Mouse (Mus musculus): ENCODE results near the gene Txnl4b. TPM values are rescaled to one million over a fixed set of nuclear protein-coding genes. Genes with fewer than 3 reads are reported as not detected.

Txnl4b gene
- polyA plus RNA-seq, 1 experiment from 2014 or later = 28.9 TPM

GRCm38 (mm10) chr8:109585652-109586051 lies 20.0 kb downstream of the Txnl4b start:
- H3K4me1 ChIP-seq (ENCODE audit: control insufficient read depth, insufficient read depth, low read length) = no peaks in the 10 kb centered on the region
- no peak overlapping the region for H3K4me3 ChIP-seq (ENCODE audit: low read depth, low read length)
- no peaks in the 10 kb centered on the region for H3K36me3 ChIP-seq (replicated peaks; ENCODE audit: control insufficient read depth, insufficient read depth, low read depth, low read length)
- H3K9ac ChIP-seq (replicated peaks; ENCODE audit: low read length) = no peak overlapping the region
- H3K4me2 ChIP-seq (ENCODE audit: low read depth, low read length) = no peak overlapping the region
- no peak for DNase-seq (ENCODE audit: low spot score)
- no peaks in the 10 kb centered on the region for H3K9me3 ChIP-seq (replicated peaks; ENCODE audit: control insufficient read depth, low read length)
- ATAC-seq (replicated peaks; ENCODE audit: insufficient number of reproducible peaks, low FRiP score, low TSS enrichment, low read depth) = no peak
- no peaks in the 10 kb centered on the region for H3K27me3 ChIP-seq (ENCODE audit: control insufficient read depth, insufficient read depth, low read length)
- no peak overlapping the region for H3K27ac ChIP-seq (replicated peaks; ENCODE audit: low read depth, low read length)

GRCm38 (mm10) chr8:109586972-109587504 lies 21.3 kb downstream of the Txnl4b start:
- Histone ChIP-seq H3K4me2 (ENCODE audit: low read depth, low read length) (no peak overlapping the region), H3K36me3 (replicated peaks; ENCODE audit: control insufficient read depth, insufficient read depth, low read depth, low read length) (no peaks in the 10 kb centered on the region), H3K9me3 (replicated peaks; ENCODE audit: control insufficient read depth, low read length) (no peaks in the 10 kb centered on the region), H3K4me1 (ENCODE audit: control insufficient read depth, insufficient read depth, low read length) (no peaks in the 10 kb centered on the region), H3K4me3 (ENCODE audit: low read depth, low read length) (no peak overlapping the region), H3K27ac (replicated peaks; ENCODE audit: low read depth, low read length) (no peak overlapping the region), H3K27me3 (ENCODE audit: control insufficient read depth, insufficient read depth, low read length) (no peaks in the 10 kb centered on the region), H3K9ac (replicated peaks; ENCODE audit: low read length) (no peak overlapping the region)
- no peak for DNase-seq (ENCODE audit: low spot score)
- WGBS = 79% methylated on average over 7 of the region's 7 CpGs
- no peak for ATAC-seq (replicated peaks; ENCODE audit: insufficient number of reproducible peaks, low FRiP score, low TSS enrichment, low read depth)

GRCm38 (mm10) chr8:109590901-109591300 lies 25.2 kb downstream of the Txnl4b start:
- H3K4me1 ChIP-seq (ENCODE audit: control insufficient read depth, insufficient read depth, low read length) = no peaks in the 10 kb centered on the region
- ATAC-seq (replicated peaks; ENCODE audit: insufficient number of reproducible peaks, low FRiP score, low TSS enrichment, low read depth) (no peak), DNase-seq (ENCODE audit: low spot score) (no peak)
- WGBS = 85% methylated on average over 9 of the region's 9 CpGs
- no peak overlapping the region for H3K27ac ChIP-seq (replicated peaks; ENCODE audit: low read depth, low read length)
- H3K4me3 ChIP-seq (ENCODE audit: low read depth, low read length) = no peak overlapping the region
- no peak overlapping the region for H3K4me2 ChIP-seq (ENCODE audit: low read depth, low read length)
- H3K9ac ChIP-seq (replicated peaks; ENCODE audit: low read length) = no peak overlapping the region
- no peaks in the 10 kb centered on the region for H3K9me3 ChIP-seq (replicated peaks; ENCODE audit: control insufficient read depth, low read length)
- no peaks in the 10 kb centered on the region for H3K36me3 ChIP-seq (replicated peaks; ENCODE audit: control insufficient read depth, insufficient read depth, low read depth, low read length)
- no peaks in the 10 kb centered on the region for H3K27me3 ChIP-seq (ENCODE audit: control insufficient read depth, insufficient read depth, low read length)

GRCm38 (mm10) chr8:109591367-109591766 lies 25.7 kb downstream of the Txnl4b start:
- H3K27ac ChIP-seq (replicated peaks; ENCODE audit: low read depth, low read length) = no peak overlapping the region
- no peaks in the 10 kb centered on the region for H3K4me1 ChIP-seq (ENCODE audit: control insufficient read depth, insufficient read depth, low read length)
- H3K9ac ChIP-seq (replicated peaks; ENCODE audit: low read length) = no peak overlapping the region
- no peaks in the 10 kb centered on the region for H3K27me3 ChIP-seq (ENCODE audit: control insufficient read depth, insufficient read depth, low read length)
- DNase-seq (ENCODE audit: low spot score) = no peak
- H3K36me3 ChIP-seq (replicated peaks; ENCODE audit: control insufficient read depth, insufficient read depth, low read depth, low read length) = no peaks in the 10 kb centered on the region
- H3K4me3 ChIP-seq (ENCODE audit: low read depth, low read length) = no peak overlapping the region
- WGBS = 88% methylated on average over 3 of the region's 3 CpGs
- no peak for ATAC-seq (replicated peaks; ENCODE audit: insufficient number of reproducible peaks, low FRiP score, low TSS enrichment, low read depth)
- no peaks in the 10 kb centered on the region for H3K9me3 ChIP-seq (replicated peaks; ENCODE audit: control insufficient read depth, low read length)
- no peak overlapping the region for H3K4me2 ChIP-seq (ENCODE audit: low read depth, low read length)

- no peak overlapping the region for H3K9ac ChIP-seq (replicated peaks; ENCODE audit: low read length)
- WGBS = 90% methylated on average over 5 of the region's 5 CpGs
- H3K4me3 ChIP-seq (ENCODE audit: low read depth, low read length) = no peak overlapping the region
- H3K9me3 ChIP-seq (replicated peaks; ENCODE audit: control insufficient read depth, low read length) = no peaks in the 10 kb centered on the region
- DNase-seq (ENCODE audit: low spot score) (no peak), ATAC-seq (replicated peaks; ENCODE audit: insufficient number of reproducible peaks, low FRiP score, low TSS enrichment, low read depth) (no peak)
- no peak overlapping the region for H3K27ac ChIP-seq (replicated peaks; ENCODE audit: low read depth, low read length)
- no peaks in the 10 kb centered on the region for H3K4me1 ChIP-seq (ENCODE audit: control insufficient read depth, insufficient read depth, low read length)
- H3K27me3 ChIP-seq (ENCODE audit: control insufficient read depth, insufficient read depth, low read length) = no peaks in the 10 kb centered on the region
- H3K4me2 ChIP-seq (ENCODE audit: low read depth, low read length) = no peak overlapping the region
- H3K36me3 ChIP-seq (replicated peaks; ENCODE audit: control insufficient read depth, insufficient read depth, low read depth, low read length) = no peaks in the 10 kb centered on the region
Observed at GRCm38 (mm10) chr8:109592164-109592563, 26.5 kb downstream of the Txnl4b start.

GRCm38 (mm10) chr8:109593117-109593788 lies 27.6 kb downstream of the Txnl4b start:
- ATAC-seq (replicated peaks; ENCODE audit: insufficient number of reproducible peaks, low FRiP score, low TSS enrichment, low read depth) (no peak), DNase-seq (ENCODE audit: low spot score) (peak; percentile 50)
- no peaks in the 10 kb centered on the region for H3K27me3 ChIP-seq (ENCODE audit: control insufficient read depth, insufficient read depth, low read length)
- H3K9ac ChIP-seq (replicated peaks; ENCODE audit: low read length) = no peak overlapping the region
- 76% methylated on average over 6 of the region's 6 CpGs for WGBS
- H3K27ac ChIP-seq (replicated peaks; ENCODE audit: low read depth, low read length) = no peak overlapping the region
- no peaks in the 10 kb centered on the region for H3K9me3 ChIP-seq (replicated peaks; ENCODE audit: control insufficient read depth, low read length)
- no peaks in the 10 kb centered on the region for H3K36me3 ChIP-seq (replicated peaks; ENCODE audit: control insufficient read depth, insufficient read depth, low read depth, low read length)
- no peaks in the 10 kb centered on the region for H3K4me1 ChIP-seq (ENCODE audit: control insufficient read depth, insufficient read depth, low read length)
- H3K4me2 ChIP-seq (ENCODE audit: low read depth, low read length) = no peak overlapping the region
- H3K4me3 ChIP-seq (ENCODE audit: low read depth, low read length) = no peak overlapping the region

- H3K27ac ChIP-seq (replicated peaks; ENCODE audit: low read depth, low read length) = no peak overlapping the region
- no peak overlapping the region for H3K4me2 ChIP-seq (ENCODE audit: low read depth, low read length)
- no peaks in the 10 kb centered on the region for H3K27me3 ChIP-seq (ENCODE audit: control insufficient read depth, insufficient read depth, low read length)
- WGBS = 46% methylated on average over 8 of the region's 8 CpGs
- no peaks in the 10 kb centered on the region for H3K9me3 ChIP-seq (replicated peaks; ENCODE audit: control insufficient read depth, low read length)
- ATAC-seq (replicated peaks; ENCODE audit: insufficient number of reproducible peaks, low FRiP score, low TSS enrichment, low read depth) (no peak), DNase-seq (ENCODE audit: low spot score) (peak; percentile 64)
- H3K4me3 ChIP-seq (ENCODE audit: low read depth, low read length) = no peak overlapping the region
- H3K4me1 ChIP-seq (ENCODE audit: control insufficient read depth, insufficient read depth, low read length) = no peaks in the 10 kb centered on the region
- H3K9ac ChIP-seq (replicated peaks; ENCODE audit: low read length) = no peak overlapping the region
- H3K36me3 ChIP-seq (replicated peaks; ENCODE audit: control insufficient read depth, insufficient read depth, low read depth, low read length) = no peaks in the 10 kb centered on the region
Observed at GRCm38 (mm10) chr8:109595854-109596253, 30.2 kb downstream of the Txnl4b start.

GRCm38 (mm10) chr8:109606725-109607124 lies 41.0 kb downstream of the Txnl4b start:
- no peaks in the 10 kb centered on the region; the same call in 1 of the 2 replicates for H3K4me1 ChIP-seq (ENCODE audit: control insufficient read depth, insufficient read depth, low read length)
- ATAC-seq (replicated peaks; ENCODE audit: insufficient number of reproducible peaks, low FRiP score, low TSS enrichment, low read depth) = no peak
- peaks cover 3% of the 10 kb centered on the region for H3K36me3 ChIP-seq (replicated peaks; ENCODE audit: control insufficient read depth, insufficient read depth, low read depth, low read length)
- H3K27ac ChIP-seq (replicated peaks; ENCODE audit: low read depth, low read length) = no peak overlapping the region
- no peak overlapping the region for H3K4me2 ChIP-seq (ENCODE audit: low read depth, low read length)
- H3K27me3 ChIP-seq (ENCODE audit: control insufficient read depth, insufficient read depth, low read length) = no peaks in the 10 kb centered on the region
- H3K9ac ChIP-seq (replicated peaks; ENCODE audit: low read length) = no peak overlapping the region
- no peak for DNase-seq (ENCODE audit: low spot score)
- H3K4me3 ChIP-seq (ENCODE audit: low read depth, low read length) = no peak overlapping the region
- H3K9me3 ChIP-seq (replicated peaks; ENCODE audit: control insufficient read depth, low read length) = no peaks in the 10 kb centered on the region
- WGBS = 89% methylated on average over 2 of the region's 2 CpGs
